Mouse (Mus musculus) cerebellum, adult 2 months (tissue): ENCODE data around the gene Vps37c. TPM values are rescaled to one million over a fixed set of nuclear protein-coding genes. Genes with fewer than 3 reads are reported as not detected.

Experiments
- DNase-seq, 2 experiments: peaks; one replicate each; pipeline ENCODE4 v3.0.0; 2021
- H3K27ac ChIP-seq: fragments of 200-500 bp; 2 replicates; pipeline ENCODE4 v1.5.1; 2012; ENCODE audit warnings: low read length, control low read depth, inconsistent platforms; ENCODE audit not compliant: insufficient read depth
- H3K27me3 ChIP-seq: fragments of 200-500 bp; 2 replicates; pipeline ENCODE4 v1.6.1; 2012; ENCODE audit warnings: inconsistent platforms, mild to moderate bottlenecking, low read length, moderate library complexity; ENCODE audit not compliant: control insufficient read depth, insufficient read depth
- H3K4me1 ChIP-seq: fragments of 200-500 bp; 2 replicates; pipeline ENCODE4 v1.6.1; 2011; ENCODE audit warnings: low read length; ENCODE audit not compliant: control insufficient read depth, insufficient read depth
- H3K4me3 ChIP-seq: fragments of 200-500 bp; replicated peaks from 2 replicates; pipeline ENCODE3; 2011; ENCODE audit warnings: mild to moderate bottlenecking, low read depth, low read length, control low read depth; ENCODE audit not compliant: insufficient read depth
- CTCF ChIP-seq: fragments of 200-500 bp; IDR thresholded peaks from 2 replicates; pipeline ENCODE4 v1.5.1; 2011; ENCODE audit warnings: low read depth, mild to moderate bottlenecking, control low read depth, low read length, moderate library complexity, borderline replicate concordance; ENCODE audit not compliant: insufficient read depth
- POLR2A ChIP-seq: fragments of 200-500 bp; IDR thresholded peaks from 2 replicates; pipeline ENCODE4 v1.6.1; 2011; ENCODE audit warnings: low read length, control low read depth, borderline replicate concordance; ENCODE audit not compliant: insufficient read depth
- WGBS: fragments of 180-500 bp; shearing (Covaris S2); methylation state at CpG from one replicate; pipeline ENCODE4 v1.1.7; 2018; 5-methylcytosine and 5-hydroxymethylcytosine counted together
- polyA plus RNA-seq: library from polyadenylated mRNA; depleted of rRNA; stranded (reverse); fragments of >200 nt; gene quantifications from 2 replicates; pipeline ENCODE4 v1.2.3, GENCODE M21; 2012

The Vps37c gene
- polyA plus RNA-seq, 1 experiment, result 31.4 TPM

DNA sequence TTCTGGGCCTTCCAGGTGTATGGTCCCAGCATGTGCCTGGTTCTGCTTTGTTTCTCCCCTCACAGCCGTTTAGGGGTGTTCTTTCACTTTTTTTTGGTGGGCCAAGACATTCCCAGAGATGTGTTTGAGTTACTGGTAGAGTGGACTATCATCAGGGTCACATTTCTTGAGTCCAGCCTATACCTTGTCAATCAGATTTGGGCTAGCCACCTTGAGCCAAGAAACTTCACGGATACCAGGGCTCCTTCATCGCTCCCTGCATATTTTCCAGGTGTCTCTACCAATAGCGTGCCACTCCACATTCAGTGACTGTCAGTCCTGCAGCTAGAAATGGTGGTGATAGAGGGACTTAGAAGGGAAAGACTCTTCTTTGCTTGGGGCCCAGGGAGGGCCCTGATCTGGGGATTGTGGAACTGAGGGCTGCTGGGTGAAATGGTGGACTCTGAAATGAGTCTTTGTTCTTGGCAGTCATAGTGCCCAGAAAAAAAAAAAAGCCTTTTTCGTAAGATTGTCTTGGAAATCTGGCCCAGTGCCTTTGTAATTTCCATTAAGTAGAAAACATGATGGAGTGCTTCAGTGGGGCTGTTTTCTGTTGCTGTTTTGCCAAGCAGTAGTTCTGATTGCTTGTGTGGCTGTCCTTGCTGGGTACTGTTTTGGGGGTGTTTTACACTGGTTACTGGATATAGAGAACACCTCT is 1.1 kb downstream of the Vps37c start:
- TF ChIP-seq POLR2A, result no peak
- TF ChIP-seq CTCF, result no peak
- H3K27ac ChIP-seq, result peak overlapping the region; percentile 67
- H3K27me3 ChIP-seq, result no peaks in the 10 kb centered on the region
- peak overlapping the region; percentile 74 for H3K4me3 ChIP-seq
- WGBS, result 3% methylated on average over 5 of the region's 5 CpGs
- H3K4me1 ChIP-seq, result peaks cover 8% of the 10 kb centered on the region; the same call in 1 of the 2 replicates
- DNase-seq, result peak in 1 of 2 experiments; percentile 42

DNA sequence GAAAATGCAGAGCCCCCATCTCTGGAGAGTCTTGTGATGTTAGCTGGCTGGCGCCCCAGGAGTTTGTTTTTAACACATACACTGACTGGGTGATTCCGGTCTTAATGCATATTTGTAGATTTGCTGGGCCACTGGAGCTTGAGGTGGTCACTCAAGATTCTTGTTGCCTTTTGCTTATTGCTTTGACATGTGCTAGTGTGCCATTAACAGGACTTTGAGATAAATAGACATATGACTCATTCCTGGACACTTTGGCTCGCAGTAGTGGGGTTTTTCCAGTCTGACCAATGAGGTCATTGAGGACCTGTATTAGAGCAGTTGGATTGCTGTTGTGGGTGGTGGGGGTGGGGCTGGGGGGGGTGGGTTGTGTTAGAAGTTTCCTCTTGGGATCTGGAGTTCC is 1.8 kb downstream of the Vps37c start:
- Histone ChIP-seq H3K27ac (peak overlapping the region; percentile 76; the same call in 1 of the 2 replicates), H3K4me3 (peak overlapping the region; percentile 35), H3K27me3 (no peaks in the 10 kb centered on the region), H3K4me1 (peaks cover 8% of the 10 kb centered on the region; the same call in 1 of the 2 replicates)
- 29% methylated on average over 3 of the region's 3 CpGs for WGBS
- peak; percentile 47 to 79 for DNase-seq
- TF ChIP-seq CTCF (no peak), POLR2A (no peak)

DNA sequence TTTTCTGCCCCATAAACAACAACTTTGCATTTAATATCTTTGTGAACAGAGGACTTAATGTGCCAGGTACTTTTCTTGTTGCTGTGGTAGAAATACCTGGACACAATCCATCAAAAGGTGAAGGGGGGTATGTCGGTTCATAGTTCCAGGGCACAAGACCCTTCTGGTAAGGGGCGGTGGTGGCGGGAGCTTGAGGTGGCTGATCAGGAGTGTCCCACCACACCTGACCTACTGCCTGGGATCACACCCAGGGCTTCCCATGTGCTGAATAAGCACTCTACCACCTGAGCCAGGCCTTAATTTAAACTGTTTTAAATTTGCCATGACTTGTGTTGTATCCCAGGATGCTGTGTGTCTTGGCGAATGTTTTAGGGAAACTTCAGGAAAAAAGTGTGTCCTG is 2.6 kb downstream of the Vps37c start:
- 94% methylated on average over 4 of the region's 4 CpGs for WGBS
- DNase-seq, result peak in 1 of 2 experiments; percentile 22
- H3K4me1 ChIP-seq, result peaks cover 8% of the 10 kb centered on the region; the same call in 1 of the 2 replicates
- no peaks in the 10 kb centered on the region for H3K27me3 ChIP-seq
- no peak overlapping the region for H3K27ac ChIP-seq
- no peak overlapping the region for H3K4me3 ChIP-seq
- no peak for TF ChIP-seq POLR2A
- no peak for TF ChIP-seq CTCF

DNA sequence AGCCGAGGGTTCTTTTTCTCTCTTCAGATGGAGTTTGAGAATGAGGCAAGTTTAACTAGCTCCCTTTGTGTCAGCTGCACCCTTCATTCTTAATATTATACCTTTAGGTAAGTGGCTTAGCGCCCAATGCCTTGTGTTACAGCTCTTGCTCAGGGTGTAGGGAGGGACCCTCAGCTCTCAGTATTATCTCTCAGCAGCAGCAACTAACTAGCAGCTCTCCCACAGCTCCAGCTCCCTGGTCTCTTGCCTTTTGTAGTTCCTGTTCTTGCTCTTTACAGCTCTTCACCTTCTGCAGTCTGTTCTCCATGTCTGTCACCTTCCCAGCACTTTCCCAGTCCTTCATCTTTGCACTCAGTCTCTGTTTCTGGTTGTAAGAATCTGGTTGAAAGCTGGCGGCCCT is 3.1 kb downstream of the Vps37c start:
- no peak overlapping the region for H3K4me3 ChIP-seq
- no peak for TF ChIP-seq POLR2A
- no peak for TF ChIP-seq CTCF
- peaks cover 8% of the 10 kb centered on the region; the same call in 1 of the 2 replicates for H3K4me1 ChIP-seq
- no peaks in the 10 kb centered on the region for H3K27me3 ChIP-seq
- no peak overlapping the region for H3K27ac ChIP-seq
- WGBS, result 71% methylated on average over 3 of the region's 3 CpGs
- DNase-seq, result no peak

DNA sequence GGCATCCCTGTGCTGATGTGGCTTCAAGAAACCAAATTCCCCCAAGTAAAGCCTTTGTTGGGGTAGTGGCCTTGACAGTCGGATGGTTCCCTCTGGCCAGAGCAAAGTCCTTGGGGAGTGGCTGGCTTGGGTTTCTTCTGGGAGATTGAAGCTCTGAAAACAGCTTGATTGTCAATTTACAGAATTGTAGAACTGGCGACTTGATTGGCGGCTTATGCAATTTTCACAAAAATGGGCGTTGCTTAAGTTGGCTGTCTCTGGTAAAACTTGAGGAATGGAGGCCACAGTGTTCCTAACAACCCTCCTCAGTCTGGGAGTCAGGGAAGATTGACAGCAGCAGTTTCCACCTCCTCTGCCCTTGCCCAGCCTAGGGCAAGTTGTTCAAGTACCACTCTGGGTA is 3.8 kb downstream of the Vps37c start:
- no peaks in the 10 kb centered on the region for H3K27me3 ChIP-seq
- WGBS, result 91% methylated on average over 4 of the region's 4 CpGs
- no peak for TF ChIP-seq CTCF
- no peak for TF ChIP-seq POLR2A
- no peak overlapping the region for H3K4me3 ChIP-seq
- no peak overlapping the region for H3K27ac ChIP-seq
- peaks cover 8% of the 10 kb centered on the region; the same call in 1 of the 2 replicates for H3K4me1 ChIP-seq
- no peak for DNase-seq

DNA sequence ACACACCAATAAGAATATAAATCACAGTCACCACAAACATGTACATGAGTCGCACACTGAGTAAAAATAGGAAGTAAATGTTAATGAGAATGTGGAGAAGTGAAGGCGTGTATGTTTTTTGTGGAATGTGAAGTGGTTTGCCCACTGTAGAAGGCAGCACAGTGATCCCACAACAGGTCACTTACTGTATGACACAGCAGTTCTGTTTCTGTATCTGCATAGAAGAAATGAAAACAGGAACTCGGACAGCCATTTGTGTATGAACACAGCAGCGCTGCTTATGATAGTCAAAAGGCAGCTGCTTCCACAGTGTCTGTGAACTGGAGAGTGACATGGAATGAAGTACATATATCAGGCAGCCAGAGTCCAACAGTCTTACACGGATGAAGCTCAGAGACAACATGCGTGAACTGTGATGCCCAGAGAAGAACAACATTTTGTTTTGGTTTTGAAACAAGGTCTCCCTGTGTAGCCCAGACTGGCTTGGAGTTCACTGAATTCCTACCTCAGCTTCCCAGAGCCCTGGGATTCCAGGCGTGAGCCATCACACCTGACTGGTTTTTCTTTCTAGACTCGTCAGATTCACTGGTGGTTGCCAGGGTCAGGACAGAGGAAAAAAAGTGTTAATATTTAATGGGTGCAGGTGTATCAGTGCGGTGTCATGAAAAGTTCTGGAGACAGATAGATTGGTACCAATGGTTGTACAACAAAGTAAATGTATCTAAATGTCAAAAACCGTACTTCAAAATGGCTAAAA is 5.6 kb downstream of the Vps37c start:
- WGBS, result 79% methylated on average over 10 of the region's 10 CpGs
- DNase-seq, result no peak
- peaks cover 13% of the 10 kb centered on the region for H3K4me1 ChIP-seq
- no peak overlapping the region for H3K27ac ChIP-seq
- no peak overlapping the region for H3K4me3 ChIP-seq
- TF ChIP-seq CTCF, result no peak
- TF ChIP-seq POLR2A, result no peak
- no peaks in the 10 kb centered on the region for H3K27me3 ChIP-seq

DNA sequence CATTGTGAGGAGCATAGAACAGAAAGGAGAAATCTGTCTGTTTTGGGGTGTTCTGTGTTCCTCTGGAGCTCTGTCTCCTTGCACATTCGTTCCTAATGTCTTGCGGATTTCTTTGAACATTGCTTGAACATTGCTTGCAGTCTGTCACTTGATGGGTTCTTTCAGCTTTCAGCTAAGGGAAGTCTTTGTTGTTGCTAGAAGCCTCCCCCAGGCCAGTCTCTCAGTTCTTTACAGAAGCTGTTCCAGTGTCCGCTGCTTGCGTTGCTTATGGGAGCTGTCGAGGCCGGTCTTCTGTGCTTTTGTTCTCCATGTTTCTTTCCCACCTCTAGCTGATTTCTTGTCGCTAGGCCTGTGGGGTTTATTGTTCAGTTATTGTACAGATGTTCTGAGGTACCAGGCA is 7.3 kb downstream of the Vps37c start:
- WGBS, result 64% methylated on average over 7 of the region's 7 CpGs
- no peak overlapping the region for H3K4me3 ChIP-seq
- TF ChIP-seq CTCF, result no peak
- TF ChIP-seq POLR2A, result no peak
- no peak overlapping the region for H3K27ac ChIP-seq
- no peak for DNase-seq
- no peaks in the 10 kb centered on the region for H3K27me3 ChIP-seq
- peaks cover 24% of the 10 kb centered on the region for H3K4me1 ChIP-seq
